Mouse (Mus musculus): ENCODE measurements around the gene Ankrd23. TPM values are rescaled to one million over a fixed set of nuclear protein-coding genes. Genes with fewer than 3 reads are reported as not detected.

Ankrd23 gene
- total RNA-seq, 2 experiments from 2014 or later, result 5.4 to 7.7 TPM

DNA sequence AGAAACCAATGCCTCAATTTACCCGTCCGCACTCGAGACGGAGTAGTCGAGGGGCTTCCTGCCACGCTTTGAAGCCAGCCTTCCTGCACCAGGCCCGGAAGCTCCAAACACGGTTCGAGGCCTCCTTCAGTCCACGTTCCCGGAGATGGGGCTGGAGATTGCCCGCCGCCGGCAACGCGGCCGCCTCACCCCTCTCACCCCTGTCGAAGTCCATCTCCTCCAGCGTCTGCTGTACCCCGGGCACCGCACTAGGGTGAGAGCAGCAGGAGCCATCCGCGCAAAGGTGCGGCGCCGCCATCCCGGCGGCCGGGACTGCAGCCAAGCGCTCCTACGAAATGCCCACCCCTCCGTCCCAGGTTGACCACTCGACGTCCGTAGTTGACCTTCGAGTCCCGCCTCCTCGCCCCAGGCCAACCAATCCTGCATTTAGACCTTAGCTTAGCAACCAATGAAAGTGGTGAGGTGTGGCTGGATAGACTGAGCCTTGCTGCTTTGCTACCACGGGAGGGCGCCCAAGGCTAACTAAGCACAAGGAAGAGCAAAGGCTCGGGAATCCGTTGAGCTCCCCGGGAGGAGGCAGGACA, 10.3 kb upstream of the Ankrd23 start, which contains the start of gene Ankrd39:
Gene Ankrd39 (minus strand): TSS at position 558 of the 584 bp plus-strand sequence.
- peak; percentile 82 to 92 for DNase-seq (ENCODE audit: extremely low spot score in 1 of 2, low spot score in 1 of 2)

DNA sequence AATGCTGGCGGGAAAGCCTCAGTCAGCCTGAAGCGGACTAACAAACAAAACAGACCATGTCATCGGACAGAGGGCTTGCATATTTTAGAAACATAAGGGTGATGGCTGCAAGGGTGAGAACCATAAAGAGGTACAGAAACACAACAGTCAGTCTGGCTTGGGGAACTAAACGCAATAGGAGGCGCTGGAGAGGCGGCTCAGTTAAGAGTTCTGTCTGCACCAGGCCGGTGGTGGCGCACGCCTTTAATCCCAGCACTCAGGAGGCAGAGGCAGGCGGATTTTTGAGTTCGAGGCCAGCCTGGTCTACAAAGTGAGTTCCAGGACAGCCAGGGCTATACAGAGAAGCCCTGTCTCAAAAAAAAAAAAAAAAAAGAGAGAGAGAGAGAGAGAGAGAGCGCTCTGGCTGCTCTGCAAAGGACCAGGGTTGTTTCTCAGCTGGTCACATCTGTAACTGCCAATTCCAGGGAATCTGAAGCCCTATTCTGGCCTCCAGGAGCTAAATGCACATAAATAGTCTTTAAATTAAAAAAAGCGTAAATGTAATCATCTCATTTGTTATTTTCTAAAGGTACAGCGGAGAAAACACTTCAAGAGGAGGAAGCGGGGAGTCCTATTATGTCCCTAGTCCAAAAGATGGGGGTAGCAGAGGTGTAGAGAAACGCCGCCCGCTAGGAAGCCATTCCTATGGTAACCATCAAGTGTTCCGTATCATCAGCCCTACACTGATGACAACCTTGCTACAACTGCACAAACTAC, 9.3 kb upstream of the Ankrd23 start:
- no peak for DNase-seq (ENCODE audit: extremely low spot score in 1 of 2, low spot score in 1 of 2)

DNA sequence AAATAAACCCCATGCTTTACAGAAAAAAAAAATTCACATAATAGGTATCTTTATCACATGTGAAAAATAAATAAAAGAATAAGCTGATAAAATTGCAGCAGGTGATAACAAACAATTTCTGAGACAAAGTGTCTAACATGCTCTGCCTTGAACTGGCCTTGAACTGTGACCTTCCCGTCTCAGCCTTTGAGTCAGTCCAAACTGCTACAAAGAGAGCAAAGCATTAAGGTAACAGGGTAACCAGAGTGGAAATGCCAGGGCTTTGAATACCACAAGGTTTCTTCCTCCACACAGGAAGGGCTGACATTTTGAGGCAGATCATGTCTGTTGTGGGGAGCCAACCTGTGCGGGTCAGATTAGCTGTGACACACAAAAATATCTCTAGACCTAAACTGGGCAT, 8.7 kb upstream of the Ankrd23 start:
- DNase-seq (ENCODE audit: extremely low spot score in 1 of 2, low spot score in 1 of 2), result no peak

DNA sequence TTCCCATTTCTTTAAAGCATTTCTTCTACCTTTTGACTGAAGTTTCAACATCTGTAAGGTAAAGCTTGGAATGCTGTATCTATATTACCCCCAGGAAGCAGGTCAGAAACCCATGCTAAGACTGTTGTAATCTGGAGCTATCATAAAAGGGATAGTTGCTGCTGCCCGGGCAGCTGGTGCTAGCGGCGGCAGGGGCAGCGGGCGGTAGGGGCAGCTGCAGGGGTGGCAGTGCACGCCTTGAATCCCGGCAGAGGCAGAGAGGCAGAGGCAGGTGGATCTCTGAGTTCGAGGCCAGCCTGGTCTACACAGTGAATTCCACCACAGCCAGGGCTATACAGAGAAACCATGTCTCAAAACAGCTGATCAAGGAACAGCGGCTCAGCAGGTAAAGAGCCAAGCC, 6.2 kb upstream of the Ankrd23 start:
- no peak for DNase-seq (ENCODE audit: extremely low spot score in 1 of 2, low spot score in 1 of 2)

DNA sequence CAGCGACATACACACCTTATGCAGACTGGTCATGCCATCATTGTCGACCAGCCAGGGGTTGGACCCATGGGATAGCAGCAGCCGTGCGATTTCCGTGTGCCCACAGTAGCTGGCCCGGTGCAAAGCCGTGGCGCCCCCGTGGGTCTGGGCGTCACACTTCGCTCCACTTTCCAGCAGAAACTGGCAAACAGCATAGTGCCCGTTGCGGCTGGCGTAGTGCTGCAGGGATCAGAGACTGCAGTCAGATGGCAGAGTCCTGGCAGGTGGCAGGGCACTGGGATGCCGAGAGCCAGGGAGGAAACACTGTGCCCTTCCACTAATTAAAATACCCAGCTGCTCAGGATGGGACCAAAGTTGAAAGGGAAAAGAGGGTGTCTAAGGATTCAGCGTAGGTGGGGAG, 5.2 kb upstream of the Ankrd23 start:
- no peak for DNase-seq (ENCODE audit: extremely low spot score in 1 of 2, low spot score in 1 of 2)

DNA sequence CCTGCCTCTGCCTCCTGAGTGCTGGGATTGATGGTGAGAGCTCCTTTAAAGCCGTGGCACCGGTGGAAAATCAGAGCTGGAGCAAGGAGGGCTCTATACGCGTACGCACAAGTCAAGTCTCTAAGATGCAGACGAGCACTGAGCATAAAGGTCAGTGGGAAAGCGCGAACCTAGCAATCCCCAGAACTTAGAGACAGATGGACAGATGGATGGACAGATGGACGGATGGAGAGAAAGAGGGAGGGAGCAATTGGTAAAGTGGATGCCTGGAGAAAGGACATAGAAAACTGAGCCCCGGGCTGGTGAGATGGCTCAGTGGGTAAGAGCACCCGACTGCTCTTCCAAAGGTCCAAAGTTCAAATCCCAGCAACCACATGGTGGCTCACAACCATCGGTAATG, 4.1 kb upstream of the Ankrd23 start:
- no peak for DNase-seq (ENCODE audit: extremely low spot score in 1 of 2, low spot score in 1 of 2)

DNA sequence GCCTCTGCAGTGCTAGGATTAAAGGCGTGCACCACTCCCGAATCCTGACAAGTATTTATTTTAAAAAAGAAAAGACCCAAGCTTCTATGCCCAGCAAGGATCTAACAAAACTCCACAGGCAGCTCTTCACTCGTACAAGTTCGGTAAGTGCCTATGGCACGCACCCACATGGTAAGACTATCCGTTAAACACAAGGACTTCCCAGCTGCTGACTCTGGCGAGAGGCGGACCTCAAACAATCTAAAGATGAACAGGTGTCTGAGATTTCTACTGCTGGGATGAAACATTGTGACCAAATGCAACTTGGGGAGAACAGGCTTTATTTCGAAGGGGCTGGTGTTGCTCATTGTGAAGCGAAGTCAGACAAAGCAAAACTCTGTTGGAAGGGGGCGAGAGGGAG, 3.4 kb upstream of the Ankrd23 start:
- DNase-seq (ENCODE audit: extremely low spot score in 1 of 2, low spot score in 1 of 2), result no peak

DNA sequence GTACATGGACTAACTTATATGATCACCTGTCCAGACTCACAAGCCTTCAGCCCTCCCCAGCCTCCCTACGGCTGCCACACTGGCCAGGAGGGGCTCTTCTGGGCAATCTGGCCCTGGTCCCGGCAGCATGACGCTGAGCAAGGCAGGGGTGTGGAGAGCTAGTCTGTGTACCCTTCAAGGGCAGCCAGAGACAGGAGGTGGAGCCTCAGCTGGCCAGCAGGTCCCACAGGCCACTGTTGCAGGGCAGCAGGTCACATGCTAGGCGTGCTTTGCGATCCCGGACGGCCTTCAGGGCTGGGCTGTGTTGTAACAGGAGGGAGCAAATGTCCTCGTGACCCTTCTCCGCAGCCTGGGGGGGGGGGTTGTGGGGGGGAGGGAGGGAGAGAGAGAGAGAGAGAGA, 2.5 kb upstream of the Ankrd23 start, which contains the start of gene Gm42417:
Gene Gm42417 (minus strand): TSS at position 244 of the 400 bp plus-strand sequence.
- no peak for DNase-seq (ENCODE audit: extremely low spot score in 1 of 2, low spot score in 1 of 2)

DNA sequence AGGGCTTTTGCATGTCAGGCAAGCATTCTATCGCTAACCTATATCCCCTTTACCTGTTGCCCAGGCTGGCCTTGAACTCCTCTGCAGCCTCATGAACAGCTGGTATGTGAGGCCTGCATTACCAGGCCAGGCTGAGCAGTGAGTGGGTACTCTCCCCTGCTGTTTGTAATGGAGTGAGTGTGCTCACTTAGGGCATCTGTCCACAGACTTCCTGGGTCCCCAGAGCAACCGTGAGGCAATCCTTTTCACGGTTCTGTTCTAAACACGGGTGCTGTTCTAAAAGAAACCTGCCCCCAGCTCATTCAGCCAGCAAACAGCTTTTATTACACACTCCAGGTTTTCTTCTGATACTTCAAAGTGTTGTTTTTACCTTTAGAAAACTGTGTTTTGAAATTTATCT, 2.0 kb upstream of the Ankrd23 start:
- DNase-seq (ENCODE audit: extremely low spot score in 1 of 2, low spot score in 1 of 2), result no peak

DNA sequence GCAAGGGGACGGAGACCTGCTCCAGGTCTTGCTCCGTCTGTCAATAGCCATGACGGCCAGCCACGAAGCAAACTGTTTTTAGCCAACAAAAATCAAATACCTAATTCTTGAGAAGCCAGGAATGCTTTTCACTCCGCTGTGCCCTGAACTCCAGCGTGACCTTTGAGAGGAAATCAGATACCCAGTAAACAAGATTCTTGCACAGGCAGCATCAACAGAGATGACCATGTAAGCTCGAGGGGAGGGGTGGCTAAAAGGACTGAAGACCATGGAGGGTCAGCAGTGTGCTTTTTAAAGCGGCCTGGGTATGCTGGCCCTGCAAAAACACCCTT, 320 bp downstream of the Ankrd23 start:
- no peak for DNase-seq (ENCODE audit: extremely low spot score in 1 of 2, low spot score in 1 of 2)

DNA sequence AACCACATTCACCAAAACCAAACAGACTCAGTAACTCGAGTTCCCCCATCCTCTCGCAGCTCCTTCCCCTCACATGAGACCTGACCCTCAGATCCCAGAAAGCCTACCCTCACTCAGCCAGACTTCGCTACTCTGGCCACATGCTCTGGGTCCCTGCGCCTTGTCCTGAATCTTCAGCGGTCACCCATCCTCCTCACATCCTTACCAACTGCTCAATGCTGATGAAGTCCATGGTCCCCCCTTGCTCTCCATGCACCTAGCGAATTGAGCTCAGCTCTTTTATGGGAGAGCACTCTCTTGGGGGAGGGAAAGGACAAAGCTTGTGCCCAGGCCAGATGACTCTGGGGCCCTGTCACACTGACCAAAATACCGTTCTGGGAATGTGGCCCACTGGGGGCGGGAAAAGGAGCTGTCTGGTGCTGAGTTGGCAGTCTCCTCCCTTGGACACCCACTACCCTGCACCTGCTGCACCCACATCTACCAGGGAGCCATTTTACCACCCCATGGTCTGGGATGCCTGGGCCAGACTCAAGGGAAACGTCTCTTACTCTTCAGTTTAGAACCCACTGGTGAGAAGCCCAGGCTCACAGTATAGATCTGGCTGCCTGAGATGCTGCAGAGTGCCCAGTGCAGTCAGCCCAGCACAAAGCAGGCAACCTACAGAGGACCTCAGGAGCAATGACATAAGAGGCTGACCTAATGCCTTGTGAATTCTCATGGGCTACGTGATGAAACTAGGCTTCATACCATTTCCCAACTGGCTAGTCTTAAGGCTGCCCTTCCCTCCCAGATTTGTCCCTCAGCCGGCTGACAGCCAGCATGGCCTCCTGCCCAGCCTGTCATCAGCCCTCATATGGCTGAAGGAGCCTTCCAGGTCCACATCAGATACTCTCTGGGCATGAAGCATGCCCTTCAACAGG, 946 bp downstream of the Ankrd23 start:
- no peak for DNase-seq (ENCODE audit: extremely low spot score in 1 of 2, low spot score in 1 of 2)

DNA sequence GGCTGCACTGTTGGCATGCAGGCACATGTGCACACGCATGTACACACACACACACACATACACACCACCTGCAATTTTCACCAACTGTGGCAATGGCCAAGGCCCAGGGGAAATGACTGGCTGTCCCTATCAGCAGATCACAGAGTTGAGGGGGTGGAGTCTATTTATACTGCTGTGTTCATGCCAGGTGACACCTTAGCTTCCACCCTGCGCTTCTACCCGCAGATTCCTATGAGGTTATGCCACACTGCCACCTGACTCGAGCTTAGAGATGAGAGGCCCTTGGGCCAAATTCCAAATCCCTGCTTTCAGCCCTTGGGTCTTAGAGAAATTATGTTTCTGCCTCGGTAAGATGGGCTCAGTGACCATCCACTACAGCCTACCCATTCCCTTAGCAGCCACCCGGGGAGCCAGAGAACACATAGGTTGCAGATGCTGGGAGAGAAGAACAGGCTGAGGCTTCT, 2.1 kb downstream of the Ankrd23 start:
- DNase-seq (ENCODE audit: extremely low spot score in 1 of 2, low spot score in 1 of 2), result no peak

DNA sequence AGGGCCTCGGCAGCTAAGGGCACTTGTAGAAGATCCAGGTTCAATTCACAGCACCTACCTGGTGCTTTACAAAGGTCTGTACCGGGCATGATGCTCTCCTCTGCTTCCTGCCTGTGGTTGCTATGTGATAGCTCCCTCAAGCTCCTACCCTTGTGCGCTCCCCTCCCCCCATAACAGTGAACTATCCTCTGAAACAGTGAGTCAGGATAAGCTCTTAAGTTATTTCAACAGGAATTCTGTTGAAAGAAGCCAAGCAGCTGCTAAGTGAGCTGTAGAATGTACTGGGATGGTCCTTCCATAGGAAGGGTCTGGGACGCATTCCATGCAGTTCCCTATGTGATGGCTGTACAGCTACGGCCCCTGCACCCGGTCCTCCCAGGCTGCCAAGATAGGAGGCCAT, 3.1 kb downstream of the Ankrd23 start:
- DNase-seq (ENCODE audit: extremely low spot score in 1 of 2, low spot score in 1 of 2), result no peak

DNA sequence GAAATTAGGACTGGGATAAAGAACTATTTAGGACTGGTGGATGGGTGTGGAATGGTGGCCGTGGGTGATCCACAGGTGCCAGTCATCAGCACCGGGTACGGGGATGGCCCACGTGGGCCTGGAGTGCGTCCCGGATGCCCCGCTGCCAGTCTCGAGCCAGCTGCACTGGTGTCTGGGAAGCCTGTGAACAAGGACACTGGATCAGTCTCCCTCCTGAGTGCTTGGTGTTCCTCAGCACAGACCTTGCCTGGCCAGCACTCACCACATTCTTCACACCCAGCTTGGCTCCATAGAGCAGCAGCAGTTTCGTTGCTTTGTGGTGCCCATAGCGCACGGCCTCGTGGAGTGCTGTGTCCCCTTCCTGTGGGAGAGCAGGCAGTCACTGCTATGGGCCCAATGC, 5.2 kb downstream of the Ankrd23 start:
- no peak for DNase-seq (ENCODE audit: extremely low spot score in 1 of 2, low spot score in 1 of 2)

DNA sequence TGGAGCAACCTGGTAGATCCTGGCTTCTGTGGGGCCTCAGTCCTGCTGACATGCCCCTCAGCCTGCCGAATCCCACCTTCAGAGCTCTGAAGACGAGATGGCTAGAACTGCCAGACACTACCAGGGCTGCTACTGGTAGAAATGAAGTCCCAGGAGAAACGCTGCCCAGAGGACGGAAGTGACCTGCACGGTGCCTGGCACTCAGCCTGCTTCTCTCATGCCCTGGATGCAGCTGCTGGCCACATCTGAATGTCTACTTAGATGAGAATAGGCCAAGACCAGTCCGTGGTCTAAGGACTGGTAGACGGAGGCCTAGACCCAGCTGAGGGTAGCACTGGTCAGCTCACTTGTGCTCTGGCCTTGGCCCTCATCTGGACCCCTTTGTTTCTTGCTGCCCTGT, 5.7 kb downstream of the Ankrd23 start:
- no peak for DNase-seq (ENCODE audit: extremely low spot score in 1 of 2, low spot score in 1 of 2)

DNA sequence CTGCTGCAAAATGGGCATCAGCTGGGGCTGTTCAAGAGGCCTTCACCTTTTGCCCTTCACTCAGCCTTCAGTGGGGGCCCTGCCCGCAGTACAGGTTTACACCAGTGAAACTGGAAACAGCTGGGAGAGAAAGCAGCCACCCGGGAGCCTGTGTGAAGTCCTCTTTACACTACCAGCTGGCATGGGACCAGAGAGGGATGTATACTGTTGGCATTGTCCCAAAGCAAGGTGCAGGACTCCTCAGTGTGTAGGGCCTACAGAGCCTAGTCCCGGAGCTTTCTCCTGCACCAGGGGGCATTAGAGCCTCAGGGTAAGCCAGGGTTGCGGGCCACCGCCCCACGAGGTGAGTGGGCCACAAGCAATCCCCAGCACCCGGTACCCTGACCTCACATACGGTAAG, 6.2 kb downstream of the Ankrd23 start:
- DNase-seq (ENCODE audit: extremely low spot score in 1 of 2, low spot score in 1 of 2), result no peak

DNA sequence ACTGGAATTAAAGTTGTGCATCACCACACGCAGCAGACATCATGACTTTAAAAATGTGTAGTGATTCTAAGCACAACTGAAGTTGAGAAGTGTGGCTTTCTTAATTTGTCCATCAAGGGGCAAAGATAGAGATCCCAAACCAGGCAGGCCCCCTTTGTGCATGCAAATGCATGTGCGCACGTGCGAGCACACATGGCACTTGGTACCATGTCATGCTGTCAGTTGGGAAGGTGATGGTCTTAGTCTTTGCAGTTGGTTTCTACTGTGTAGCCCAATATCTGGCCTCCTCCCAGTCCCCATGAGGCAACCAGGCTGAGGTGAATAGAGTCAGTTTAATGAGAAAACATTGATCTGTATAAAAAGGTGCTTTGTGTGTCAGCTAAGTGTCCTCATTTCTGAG, 6.8 kb downstream of the Ankrd23 start:
- no peak for DNase-seq (ENCODE audit: extremely low spot score in 1 of 2, low spot score in 1 of 2)

DNA sequence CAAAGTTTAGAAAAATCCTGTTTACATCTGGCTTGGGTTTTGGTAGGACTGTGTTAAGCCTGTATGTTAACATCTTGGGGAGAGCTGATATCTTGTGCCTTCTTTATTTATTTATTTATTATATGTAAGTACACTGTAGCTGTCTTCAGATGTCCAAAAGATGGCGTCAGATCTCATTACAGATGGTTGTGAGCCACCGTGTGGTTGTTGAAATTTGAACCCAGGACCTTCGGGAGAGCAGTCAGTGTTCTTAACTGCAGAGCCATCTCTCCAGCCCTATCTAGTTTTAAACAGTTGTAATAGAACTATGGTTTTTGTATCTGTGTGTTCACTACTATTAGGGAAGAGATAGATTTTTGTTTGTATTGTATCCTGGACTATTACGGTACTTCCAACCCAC, 7.4 kb downstream of the Ankrd23 start:
- DNase-seq (ENCODE audit: extremely low spot score in 1 of 2, low spot score in 1 of 2), result no peak

DNA sequence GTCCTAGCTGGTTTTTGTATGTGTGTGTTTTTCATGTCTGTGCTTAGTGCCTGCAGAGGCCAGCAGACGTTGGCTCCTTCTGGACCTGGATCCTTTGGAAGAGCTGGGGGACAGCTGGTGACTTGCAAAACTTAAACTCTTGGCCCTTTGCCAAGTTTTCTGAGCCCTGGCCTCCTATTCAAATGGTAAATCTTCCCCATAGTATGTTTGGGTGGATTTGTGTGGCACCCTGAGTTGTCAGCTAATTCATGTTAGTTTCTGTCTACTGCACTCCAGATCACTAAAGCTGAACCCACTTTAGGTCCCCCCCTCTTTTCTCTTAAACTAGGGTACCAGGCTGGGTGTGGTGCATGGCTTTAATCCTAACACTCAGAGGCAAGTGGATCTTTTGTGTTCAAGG, 8.3 kb downstream of the Ankrd23 start:
- no peak for DNase-seq (ENCODE audit: extremely low spot score in 1 of 2, low spot score in 1 of 2)

DNA sequence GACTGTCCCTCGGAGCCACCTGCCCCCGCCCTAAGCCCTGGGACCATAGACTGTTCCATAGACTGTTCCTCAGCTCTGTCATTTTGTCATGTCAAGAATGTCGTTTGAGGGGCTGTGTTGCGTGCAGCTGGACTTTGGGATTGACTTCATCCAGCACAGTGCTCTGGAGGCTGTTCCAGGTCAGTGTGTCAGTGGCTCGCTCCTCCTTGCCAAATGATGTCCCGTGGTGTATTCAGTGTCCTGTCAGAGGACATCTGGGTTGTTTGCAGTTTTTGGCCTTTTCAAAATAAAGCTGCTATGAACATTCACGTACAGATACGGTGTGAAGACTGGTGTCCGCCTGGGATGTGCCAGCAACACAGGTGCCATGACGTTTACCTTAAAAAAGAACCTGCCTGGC, 9.8 kb downstream of the Ankrd23 start:
- DNase-seq (ENCODE audit: extremely low spot score in 1 of 2, low spot score in 1 of 2), result no peak

DNA sequence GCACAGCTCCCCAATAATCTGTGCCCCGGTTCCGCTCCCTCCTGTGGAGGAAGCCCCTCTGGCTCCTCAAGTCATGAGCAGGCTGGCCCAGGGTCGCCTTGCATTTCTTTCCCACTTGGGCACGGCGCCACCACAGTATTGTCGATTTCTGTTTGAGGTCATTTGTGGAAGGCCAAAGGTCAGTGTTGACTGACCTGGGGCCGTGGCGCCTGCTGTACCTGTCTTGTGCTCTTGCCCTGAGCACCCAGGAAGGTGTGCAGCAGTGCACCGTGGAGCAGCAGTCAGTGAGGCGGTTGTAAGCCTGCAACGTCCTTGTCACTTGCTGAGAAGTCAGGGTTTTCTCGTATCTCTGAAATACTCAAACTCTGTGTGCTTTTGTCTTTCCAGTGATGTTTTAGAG, 10.9 kb downstream of the Ankrd23 start:
- DNase-seq (ENCODE audit: extremely low spot score in 1 of 2, low spot score in 1 of 2), result no peak

All from layer of hippocampus, postnatal 25 days (tissue).